ENCODE assay signal across 8 mouse cellular contexts in the genomic region with DNA sequence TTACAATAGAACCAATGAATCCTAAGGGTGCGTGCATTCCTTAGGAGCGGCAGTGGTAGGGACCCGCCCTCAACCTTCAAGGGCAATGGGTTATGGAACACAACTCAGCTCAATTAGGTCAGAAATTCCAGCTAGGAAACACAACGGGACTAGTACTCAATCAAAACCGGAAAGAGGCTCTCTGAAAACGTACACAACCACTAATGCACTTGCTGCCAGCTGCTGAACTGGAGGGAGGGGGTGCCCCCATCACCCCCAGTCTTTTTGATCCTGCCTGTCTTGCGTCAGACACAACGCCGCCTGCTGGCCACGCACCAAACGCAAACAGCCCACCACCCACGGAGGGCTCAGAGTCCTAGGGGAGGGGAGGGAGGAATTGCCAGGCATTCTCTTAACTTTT. TPM values are rescaled to one million over a fixed set of nuclear protein-coding genes. Genes with fewer than 3 reads are reported as not detected.
A peak's percentile ranks its signal among the peaks of the same experiment; 100 is the strongest.
DNase-seq lines count a peak whose midpoint lies in the region; TF ChIP-seq lines count a peak whose summit lies in the region.

No protein-coding gene starts in this region.

- peak overlapping the region; percentile 96 for H3K27ac ChIP-seq in midbrain, embryonic 10.5 days (replicated peaks)
- H3K27ac ChIP-seq in small intestine, adult 2 months (ENCODE audit: insufficient read depth, low read depth, low read length) = no peak overlapping the region; the same call in 1 of the 2 replicates

- peaks cover 8% of the 10 kb centered on the region for H3K27me3 ChIP-seq in midbrain, embryonic 10.5 days (ENCODE audit: low read depth, poor library complexity, severe bottlenecking)
- H3K27me3 ChIP-seq in small intestine, adult 2 months (ENCODE audit: control insufficient read depth, insufficient read depth, low read length) = no peaks in the 10 kb centered on the region

- no peak for TF ChIP-seq POLR2A in small intestine, adult 2 months (IDR thresholded peaks at IDR 0.05; ENCODE audit: low read depth, low read length)

- under 1% methylated on average over 12 of the region's 12 CpGs for WGBS in midbrain, embryonic 10.5 days
- under 1% methylated on average over 12 of the region's 12 CpGs for WGBS in small intestine, adult 2 months

- H3K4me1 ChIP-seq in midbrain, embryonic 10.5 days = peaks cover 34% of the 10 kb centered on the region
- H3K4me1 ChIP-seq in small intestine, adult 2 months (ENCODE audit: control insufficient read depth, insufficient read depth, insufficient read length, low read length) = peaks cover 15% of the 10 kb centered on the region

- no peaks in the 10 kb centered on the region for H3K9me3 ChIP-seq in midbrain, embryonic 10.5 days (replicated peaks)

- H3K4me3 ChIP-seq in midbrain, embryonic 10.5 days = peak overlapping the region; percentile 94
- peak overlapping the region; percentile 75 for H3K4me3 ChIP-seq in small intestine, adult 2 months (ENCODE audit: low read depth, low read length)

- peak; percentile 54; the same call in 1 of the 2 replicates for TF ChIP-seq CTCF in small intestine, adult 2 months (IDR thresholded peaks at IDR 0.05; ENCODE audit: extremely low read depth, insufficient read length, insufficient replicate concordance, low read depth, low read length)

- H3K36me3 ChIP-seq in midbrain, embryonic 10.5 days = peaks cover 59% of the 10 kb centered on the region
- H3K36me3 ChIP-seq in small intestine, adult 2 months (ENCODE audit: control insufficient read depth, insufficient read depth, low read length) = peaks cover 4% of the 10 kb centered on the region; the same call in 1 of the 2 replicates

- DNase-seq in adrenal gland, postnatal 10 days = peak; percentile 73
- DNase-seq in cerebellum, postnatal 36 days = peak; percentile 29 to 39
- peak; percentile 29 for DNase-seq in gastrocnemius, postnatal 14 days
- peak; percentile 37 for DNase-seq in induced T-regulatory cell, adult 2 months (ENCODE audit: low read depth)
- peak; percentile 78 to 82 for DNase-seq in left cerebral cortex, postnatal 25 days (ENCODE audit: low spot score in 2 of 2)
- DNase-seq in midbrain, embryonic 10.5 days (ENCODE audit: low spot score) = peak; percentile 86
- no peak for DNase-seq in urinary bladder, postnatal 10 days (ENCODE audit: low spot score)

- intact Hi-C loops in gastrocnemius, postnatal 14 days (cut with DNase I; ENCODE audit: low total_unique reads) = no loop called here
- intact Hi-C loops in left cerebral cortex, postnatal 25 days (cut with DNase I) = loop anchor here (5.0 kb wide), 1 partner anchor 157 kb away; no protein-coding TSS in a partner anchor

RNA-seq across cellular contexts. Expression of gene Mycn, which starts 2.9 kb away (rescaled TPM):
- 1 to 10 TPM; 8.3 to 9.5 TPM for total RNA-seq in adrenal gland, postnatal 10 days (2021)
- total RNA-seq in gastrocnemius, postnatal 14 days (2021) = 1 to 10 TPM in 1 of 2 experiments, under 1 TPM in 1; 0.91 to 1.5 TPM
- 10 to 100 TPM; 12.9 to 13.3 TPM for total RNA-seq in left cerebral cortex, postnatal 25 days (2021)
- 119 and 141 TPM in 2 replicates for polyA plus RNA-seq in midbrain, embryonic 10.5 days (2016; fragmentation: Nextera tagmentation; extraction: Ambion mirVana)
- polyA plus RNA-seq in small intestine, adult 2 months (2012; rRNA removed) = 0.94 and 2.1 TPM in 2 replicates
